Mouse (Mus musculus): ENCODE data around the gene Ccdc6.
A peak's percentile ranks its signal among the peaks of the same experiment; 100 is the strongest.

Ccdc6 gene

DNA sequence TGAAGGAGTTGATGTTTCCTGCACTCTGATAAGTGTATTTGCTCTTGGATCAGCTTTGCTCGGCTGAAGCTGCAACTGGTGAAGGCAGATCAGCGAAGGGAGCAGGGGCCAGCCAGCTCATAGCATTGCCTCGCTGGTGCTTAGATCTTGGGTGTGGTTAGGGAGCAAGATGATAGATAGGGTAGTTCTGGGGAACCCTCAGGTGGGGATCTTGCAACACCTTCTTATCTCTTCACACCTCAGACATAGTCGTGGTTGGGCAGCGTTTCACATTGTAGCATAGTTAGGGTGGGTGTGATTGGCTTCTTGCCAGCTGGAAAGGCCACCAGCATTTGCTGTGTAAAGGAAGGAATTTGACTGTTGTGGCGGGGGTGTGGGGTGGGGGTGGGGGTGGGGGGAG is 36.3 kb downstream of the Ccdc6 start:
- no peak for DNase-seq

DNA sequence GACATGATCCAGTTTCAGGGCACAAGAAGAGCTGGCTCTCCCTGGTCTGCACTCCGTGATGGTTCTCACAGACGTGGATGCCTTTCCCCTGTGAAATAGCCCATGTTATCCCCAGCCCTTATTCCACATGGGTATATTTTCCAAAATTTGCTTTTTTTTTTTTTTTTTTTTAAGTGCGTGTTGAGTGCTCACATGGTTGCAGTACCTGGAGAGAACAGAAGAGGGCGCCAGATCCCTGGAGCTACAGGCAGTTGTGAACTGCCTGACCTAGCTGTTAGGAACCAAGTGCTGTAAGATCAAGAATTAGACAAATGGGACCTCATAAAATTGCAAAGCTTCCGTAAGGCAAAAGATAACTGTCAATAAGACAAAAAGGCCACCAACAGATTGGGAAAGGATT is 38.8 kb downstream of the Ccdc6 start:
- peak in 1 of 2 experiments; percentile 46 for DNase-seq

DNA sequence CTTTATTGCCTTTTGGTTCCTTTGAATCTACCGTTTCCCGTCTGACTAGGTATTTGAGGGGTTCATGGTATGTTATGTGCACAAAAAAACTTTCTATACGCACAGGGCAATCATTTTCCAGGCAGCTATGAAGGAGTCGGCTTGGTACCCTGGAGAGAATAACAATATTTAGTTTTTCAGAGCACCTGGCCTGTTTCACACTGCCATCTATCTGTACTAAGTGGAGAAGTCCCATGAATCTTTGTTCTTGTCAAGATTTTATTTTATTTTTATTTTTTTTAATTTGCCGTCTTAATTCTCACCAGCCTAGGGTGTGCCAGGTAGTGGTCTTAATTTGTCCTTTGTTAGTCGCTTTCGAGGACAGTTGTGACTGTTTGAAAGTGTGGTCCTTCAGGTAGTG is 40.7 kb downstream of the Ccdc6 start:
- DNase-seq, result no peak

DNA sequence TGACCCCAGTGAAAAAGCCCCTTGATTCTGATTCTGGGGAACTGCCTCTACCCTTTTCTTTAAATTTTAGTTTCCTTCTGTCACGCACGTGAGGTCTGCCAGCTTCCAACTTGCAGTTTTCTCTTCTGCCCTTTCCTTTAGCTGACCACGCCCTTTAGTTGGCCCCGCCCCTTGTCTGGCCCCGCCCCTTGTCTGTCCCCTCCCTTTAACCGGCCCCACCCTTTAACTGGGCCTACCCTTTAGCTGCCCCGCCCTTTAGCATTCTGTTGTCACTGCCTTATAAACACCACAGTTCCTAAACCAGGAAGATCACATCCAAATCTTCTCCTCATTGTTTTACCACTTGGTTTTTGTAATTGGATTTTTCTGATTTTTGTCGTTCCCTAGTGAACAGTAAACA is 41.2 kb downstream of the Ccdc6 start:
- DNase-seq, result no peak

DNA sequence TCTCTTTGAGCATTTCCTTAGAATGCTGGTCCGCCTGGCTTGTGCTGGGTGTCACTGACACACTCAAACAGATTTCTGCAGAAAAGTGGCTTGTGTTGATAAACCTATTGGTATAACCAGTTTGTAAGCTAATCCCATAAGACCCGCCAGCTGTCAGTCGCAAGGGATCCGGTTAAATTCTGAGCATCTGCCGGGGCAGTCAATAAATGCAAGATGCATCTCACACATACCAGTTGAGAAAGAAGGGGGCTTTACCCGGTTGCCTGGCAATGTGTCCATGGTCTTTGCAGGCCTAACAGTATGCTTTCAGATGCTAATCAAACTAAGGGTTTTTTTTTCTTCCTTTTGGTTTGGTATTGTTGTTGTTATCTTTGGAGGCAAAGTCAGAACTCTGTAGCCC is 42.4 kb downstream of the Ccdc6 start:
- no peak for DNase-seq

DNA sequence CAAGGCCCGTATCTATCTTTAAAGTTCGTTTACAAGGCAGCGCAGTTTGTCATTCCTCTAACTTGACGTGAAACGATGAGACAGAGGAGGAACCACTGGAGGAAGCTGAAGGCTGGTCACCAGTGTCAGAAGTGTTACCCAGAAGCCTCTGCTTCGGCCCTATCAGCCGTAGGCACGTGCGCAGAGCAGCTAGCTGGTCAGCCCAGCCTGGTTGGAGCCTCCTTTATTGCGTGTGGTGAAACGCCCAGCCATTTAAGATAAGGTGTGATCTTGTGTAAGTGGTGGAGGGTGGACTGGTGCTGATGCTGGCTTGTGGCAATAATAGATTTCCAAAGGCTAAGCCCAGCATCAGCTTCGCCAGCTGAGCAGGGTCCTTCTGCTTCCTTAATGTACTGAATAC is 43.5 kb downstream of the Ccdc6 start:
- DNase-seq, result no peak

DNA sequence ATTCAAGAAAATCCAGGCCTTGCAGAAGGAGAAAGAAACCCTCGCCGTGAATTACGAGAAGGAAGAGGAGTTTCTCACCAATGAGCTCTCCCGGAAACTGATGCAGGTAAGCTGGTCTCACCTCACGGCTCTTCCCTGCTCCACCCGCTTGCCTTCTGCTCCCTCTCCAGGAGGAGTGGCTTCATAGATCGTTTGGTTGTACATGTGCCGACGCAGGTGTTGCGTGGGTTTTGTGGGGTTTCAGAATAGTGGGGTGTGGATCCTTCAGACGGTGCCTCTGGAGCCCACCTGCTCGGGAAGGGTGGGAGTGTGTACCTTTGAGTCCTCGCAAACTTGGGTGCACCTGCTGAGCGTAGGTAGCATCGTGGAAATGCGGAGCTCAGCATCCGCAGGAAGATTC is 45.7 kb downstream of the Ccdc6 start:
- no peak for DNase-seq

DNA sequence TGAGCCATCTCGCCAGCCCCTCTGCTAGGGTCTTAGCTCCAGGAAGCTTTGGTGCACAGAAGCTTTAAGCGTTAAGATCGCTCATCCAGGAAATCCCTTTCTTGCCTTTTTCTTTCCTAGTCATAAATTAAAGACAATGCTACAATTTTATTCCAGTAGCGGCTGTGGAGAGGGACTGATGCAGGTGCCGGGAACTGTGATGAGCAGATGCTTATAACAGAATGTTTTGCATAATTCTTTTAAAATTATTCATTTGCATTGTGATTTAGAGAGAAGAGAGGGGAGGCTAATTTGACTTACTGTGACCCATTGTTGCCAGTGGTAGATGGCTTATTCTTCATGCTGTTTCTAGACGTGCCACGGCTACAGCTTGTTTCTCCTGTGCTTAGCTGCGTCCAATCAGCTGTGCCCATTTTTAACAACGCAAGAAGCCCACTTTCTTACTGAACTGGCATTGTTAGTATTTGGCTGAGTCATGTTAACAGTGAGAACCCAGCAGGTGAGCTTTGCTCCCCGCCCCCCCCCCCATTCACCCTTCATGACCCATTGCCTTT is 47.2 kb downstream of the Ccdc6 start:
- no peak for DNase-seq

DNA sequence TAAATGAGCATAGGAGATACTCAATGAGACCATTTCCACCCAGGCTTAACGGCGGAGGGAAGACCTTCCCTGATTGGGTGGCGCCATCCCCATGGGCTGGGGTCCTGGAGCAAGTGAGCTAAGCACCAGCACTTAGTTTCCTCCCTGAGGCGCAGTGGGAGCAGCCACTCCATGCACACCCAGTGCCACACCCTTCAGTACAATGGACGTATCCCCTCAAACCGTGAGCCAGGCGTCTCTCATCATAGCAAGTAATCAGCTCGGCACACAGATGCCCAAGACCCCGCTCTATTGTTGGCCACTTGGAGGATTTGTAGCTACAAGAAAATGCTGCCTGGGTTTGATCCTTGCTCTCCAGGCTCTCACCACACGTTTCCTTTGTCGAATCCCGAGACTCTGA is 49.0 kb downstream of the Ccdc6 start:
- DNase-seq, result no peak

DNA sequence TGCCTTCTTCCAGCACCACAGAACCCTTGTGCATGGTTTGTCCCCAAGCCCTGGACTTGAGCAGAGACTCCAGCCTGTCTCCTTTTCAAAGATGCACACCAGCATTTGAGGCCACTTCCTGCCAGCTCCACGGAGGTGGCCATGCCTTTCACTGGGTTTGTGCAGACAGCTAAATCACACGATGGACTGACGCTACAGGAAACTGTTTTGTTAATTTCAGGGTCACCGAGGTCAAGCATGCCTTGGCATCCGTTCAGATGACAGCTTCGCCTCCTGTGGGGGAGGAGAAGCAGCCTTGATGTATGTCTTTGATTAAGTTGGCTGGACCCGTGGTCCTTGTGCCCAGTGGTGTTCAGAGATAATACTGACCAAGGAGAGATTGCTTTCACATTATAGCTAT is 52.2 kb downstream of the Ccdc6 start:
- DNase-seq, result peak in 1 of 2 experiments; percentile 18

DNA sequence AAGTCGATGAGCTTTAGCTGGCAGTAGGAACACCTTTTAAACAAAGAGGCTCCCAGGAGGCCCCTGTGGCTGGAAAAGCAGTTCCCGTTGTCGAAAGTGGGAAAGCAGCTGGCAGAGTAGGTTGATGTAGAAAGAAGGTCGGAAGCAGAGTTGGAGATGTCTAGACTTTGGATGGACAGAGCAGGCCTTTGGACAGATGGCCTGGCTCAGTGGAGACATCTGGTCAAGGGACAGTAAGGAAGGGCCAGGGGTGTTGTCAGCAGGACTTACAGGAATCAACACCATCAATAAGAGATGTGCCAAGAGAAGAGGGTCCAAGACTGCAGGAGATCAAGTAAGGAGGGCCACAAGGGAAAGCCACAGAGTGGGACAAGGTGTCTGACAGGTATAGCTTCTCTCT is 53.4 kb downstream of the Ccdc6 start:
- no peak for DNase-seq

DNA sequence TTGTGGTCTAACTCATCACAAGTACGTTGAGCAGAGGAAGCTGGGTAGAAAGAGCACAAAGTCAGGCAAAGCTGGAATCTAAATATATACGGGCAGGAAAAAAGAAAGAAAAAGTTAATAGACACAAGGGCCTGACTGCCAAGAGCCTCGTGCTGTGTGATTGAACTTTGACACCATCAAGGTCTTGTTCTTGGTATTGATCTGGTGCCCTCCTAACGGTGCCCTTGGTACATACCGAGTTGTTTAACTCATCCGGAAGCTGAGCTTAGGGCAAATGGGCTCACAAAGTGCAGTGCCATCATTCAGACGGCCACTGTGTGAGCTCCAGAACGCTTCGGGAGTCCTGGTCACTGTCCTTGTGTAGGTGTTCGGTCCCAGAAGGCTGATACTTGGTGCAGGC is 54.2 kb downstream of the Ccdc6 start:
- no peak for DNase-seq

DNA sequence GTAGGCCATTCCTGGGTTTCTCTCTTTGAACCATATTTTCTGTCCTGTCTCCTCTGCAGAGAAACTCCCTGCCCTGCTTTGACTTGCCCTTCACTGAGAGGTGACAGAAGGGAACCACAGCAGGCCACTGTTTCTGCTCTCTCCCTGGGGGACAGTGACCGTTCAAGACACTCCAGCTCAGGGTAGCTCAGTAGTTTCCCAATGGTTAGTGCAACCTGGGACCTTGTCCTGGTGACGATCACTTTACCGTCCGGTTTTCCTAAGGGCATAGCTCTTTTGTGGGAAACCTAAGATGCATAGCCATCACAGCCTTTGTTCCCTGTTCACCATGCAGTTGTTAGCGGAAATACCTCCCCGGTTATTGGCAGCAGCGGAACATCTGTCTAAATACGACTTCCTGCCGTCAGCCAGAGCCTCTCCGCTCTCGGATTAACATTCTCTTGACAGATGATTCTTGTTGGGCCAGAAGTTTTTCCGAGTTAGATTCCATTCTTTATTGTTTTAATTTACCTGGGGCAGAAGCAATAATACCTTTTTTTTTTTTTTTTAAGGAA is 55.3 kb downstream of the Ccdc6 start:
- DNase-seq, result no peak

DNA sequence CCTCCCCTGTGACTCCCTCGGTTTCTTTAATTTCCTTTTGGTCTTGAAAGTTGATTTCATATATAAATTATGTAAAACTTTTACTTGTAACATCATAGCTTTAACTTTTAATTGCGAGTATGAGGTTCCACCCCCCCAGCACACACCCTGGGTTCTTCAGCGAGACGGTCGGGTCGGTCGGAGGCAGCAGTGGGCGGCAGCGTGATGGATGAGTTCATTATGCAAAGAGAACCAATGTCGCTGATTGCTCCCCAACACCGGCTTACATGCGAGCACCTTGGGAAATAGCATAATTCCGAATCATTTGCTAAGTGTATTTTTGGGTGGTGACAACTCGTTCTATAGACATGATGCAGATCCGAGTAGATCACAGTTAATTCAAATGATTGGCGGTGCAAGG is 56.9 kb downstream of the Ccdc6 start:
- DNase-seq, result no peak

DNA sequence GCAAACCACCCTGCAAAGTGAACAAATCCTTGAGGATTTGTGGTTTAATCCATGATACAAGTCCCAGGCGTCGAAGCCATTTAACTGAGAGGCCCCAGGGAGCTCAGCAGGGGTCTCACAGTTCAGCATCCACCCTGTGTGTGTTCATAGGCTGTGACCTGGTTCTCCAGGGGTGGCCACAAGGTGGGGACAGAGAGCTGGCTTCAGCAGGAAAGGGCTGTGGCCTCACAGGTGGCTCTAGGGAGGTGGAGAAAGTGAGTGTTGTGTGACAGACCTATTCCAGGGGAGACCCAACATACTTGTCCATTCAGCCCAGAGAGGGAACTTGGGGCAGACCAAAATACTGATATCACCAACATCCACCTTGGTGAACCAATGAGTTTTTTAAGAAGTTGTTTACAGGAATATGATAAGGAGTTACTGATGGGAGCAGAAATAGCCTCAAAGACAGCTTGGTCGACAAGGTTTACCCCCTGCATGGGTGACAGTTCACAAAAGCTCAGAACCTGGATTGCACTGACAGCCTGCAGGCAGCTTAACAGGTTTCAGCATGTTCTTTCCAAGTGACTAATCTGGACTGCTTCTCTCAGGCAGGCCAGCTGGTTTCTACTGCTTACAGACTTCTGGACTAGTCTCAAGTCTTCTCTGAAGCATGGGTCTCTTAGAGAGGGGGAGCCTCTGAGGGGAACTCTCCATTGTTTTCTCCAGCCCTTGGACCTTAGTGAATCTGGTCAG is 59.7 kb downstream of the Ccdc6 start:
- DNase-seq, result peak; percentile 28 to 59

DNA sequence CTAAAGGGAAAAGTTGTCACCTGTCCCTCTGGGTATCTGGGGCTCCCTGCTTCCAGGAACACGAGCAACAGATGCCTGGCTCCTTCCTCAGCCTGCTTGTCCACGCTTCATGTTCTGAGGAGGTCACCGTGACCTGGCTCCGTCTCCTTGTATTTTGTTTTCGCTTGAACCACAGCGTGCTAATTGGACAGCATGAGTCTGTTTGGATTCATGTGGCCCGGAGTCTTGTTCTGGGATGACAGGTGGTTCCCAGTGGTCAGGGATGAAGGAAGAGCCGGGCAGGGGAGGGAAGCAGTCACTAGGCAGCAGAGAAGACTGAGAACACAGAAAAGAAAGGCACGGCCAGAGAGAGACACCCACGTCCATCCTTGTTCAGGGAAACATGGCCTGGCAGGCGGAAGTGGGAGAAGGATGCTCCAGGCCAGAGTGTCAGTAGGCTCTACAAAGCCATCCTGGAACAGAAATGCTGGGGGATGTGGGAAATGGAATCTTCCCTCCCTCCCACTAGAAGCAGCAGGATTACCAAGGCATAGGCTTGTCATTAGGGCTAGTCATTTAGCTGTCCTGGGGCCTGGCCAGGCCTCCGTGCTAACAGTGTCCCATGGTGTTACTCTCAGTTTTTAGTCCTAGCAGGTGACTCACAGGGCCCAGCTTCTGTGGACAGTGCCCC is 62.9 kb downstream of the Ccdc6 start:
- no peak for DNase-seq

DNA sequence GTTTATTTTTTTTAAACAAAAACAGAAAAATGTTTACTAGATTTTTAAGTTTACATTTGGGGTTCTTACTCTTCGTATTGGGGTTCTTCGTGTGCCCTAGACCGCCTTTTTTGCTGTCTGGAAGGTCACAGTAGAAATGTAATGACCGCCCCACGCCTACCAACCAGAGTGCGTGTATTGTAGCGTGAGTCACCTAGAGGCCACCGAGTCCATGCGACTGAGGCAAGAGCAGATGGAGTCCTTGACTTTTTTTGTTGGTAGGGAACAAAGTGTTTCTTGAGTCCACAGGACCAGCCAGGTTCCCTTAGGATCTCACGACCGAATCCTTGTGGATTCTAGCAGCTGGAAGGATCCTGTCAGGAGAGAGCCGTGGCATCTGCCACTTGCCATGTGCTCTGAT is 63.9 kb downstream of the Ccdc6 start:
- DNase-seq, result no peak

DNA sequence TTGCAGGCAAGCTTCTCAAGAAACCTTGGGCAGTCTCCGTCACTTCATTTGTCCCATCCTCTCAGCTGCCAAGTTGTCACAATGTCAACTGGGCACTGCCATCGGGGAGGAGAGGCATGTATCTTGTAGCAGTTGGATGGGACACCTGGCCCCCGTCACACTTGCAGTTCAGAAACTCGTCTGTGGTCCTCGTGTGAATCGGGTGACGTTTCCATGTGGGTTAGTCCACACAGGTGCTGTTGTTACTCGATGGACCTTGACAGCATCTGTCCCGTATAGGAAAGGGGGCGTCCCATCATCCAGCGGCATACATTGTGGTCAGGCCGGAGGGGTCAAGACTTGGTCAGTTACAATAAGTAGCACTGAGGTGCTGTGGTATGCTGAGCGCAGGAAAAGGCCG is 64.6 kb downstream of the Ccdc6 start:
- no peak for DNase-seq

DNA sequence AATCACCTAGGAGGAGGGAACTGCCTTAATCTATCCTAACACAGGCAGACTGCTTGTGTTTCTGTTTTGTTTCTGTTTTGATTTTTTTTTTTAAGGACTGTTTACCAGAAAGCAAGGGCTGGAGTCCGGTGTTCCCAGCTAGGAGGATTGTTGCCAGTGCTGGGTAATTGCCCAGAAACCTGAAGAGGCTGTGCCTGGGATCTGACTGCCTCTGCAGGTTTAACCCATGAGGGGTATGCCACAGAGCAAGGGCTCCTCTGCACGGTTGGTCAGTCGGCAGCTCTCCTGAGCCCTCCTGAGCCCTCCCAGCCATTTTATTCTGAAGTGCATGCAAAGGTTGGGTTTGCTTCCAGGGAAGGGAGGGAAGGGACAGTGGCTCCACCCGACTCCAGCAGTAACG is 66.8 kb downstream of the Ccdc6 start:
- no peak for DNase-seq

DNA sequence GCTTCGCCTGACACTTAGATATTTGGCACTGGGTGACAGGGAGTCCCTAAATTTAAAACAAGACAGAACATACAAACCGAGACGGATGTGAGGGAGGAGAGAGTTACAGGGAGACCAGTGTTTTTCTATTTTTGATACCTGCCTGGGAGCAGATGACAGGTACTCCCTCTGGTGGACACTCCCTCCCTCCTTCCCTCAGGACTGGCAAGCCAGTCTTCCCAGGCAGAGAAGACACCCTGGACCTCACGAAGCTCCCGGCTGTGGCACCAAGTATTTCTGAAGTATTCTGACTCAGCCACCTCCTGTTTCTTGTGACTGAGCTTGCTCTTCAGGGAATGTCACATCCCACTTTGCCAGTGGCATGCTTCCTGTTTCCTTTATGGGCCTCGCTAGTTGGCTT is 69.0 kb downstream of the Ccdc6 start:
- DNase-seq, result no peak

DNA sequence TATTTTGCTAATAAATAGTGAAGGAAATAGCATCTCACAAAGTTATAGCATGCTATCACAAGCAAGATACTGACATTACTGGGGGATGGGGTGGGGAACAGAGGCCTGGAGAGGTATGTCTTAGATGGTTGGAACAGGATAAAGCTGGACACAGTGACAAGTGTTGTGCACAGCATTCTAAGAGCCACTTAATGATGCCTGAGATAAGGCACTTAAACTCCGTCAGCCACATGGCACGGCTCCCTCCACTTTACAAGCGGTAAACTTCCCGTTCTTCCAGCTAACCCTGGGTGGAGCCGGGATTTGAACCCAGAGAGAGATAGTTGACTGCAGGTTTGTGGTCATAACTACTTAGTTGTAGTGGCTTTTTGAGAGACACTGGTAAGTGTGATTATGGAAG is 69.5 kb downstream of the Ccdc6 start:
- DNase-seq, result no peak

DNA sequence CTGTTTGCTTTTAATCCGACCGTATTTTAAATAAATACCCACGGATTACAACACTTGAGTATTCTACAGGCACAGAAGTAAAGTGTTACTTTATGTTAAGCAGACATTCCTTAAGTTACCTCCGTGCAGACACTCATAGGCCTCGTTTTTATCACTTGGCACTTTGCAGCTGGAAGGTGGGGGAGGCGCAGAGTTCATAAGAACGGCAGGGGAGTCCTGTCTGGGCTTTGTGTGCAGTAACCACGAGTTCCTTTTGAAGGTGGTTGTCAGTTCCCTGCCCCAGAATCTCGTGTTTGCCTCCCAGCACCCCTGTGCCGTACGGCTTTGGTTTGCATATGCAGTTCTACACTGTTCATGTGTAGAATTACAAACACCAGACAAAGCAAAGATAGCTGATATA is 70.7 kb downstream of the Ccdc6 start:
- DNase-seq, result no peak

DNA sequence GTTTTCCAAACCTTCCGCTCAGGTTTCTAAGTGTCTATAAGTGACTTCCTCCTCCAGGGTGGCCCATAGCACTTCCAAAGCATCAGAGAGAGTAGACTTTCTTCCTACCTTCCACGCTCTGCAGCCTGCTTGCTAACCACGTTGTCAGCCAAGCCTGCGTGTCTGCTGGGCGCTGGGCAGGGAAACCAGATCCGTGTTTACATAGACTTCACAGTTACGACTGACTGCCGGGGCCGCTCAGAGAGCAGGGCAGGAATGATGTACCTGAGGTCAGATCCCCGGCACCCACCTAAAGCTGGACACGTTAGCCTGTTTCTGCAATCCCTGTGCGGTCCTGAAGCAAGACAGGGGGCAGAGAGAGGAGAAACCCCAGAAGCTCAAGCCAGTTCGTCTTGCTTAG is 71.5 kb downstream of the Ccdc6 start:
- DNase-seq, result no peak

DNA sequence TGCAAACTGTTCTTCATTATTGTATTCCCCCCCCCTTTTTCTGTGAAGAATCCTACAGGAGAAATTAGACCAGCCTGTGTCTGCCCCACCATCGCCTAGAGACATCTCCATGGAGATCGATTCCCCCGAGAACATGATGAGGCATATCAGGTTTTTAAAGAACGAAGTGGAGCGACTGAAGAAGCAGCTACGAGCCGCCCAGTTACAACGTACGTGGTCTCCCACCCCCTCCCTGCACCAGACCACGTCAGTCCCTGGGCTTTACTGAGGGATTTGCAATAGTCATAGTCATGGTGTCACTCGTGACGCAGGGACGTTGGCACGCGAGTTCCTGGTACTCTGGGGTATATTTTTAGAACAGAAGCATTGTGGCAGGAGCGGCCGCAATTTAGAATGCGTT is 72.1 kb downstream of the Ccdc6 start:
- DNase-seq, result no peak

All from kidney, adult 8-10 months (tissue).